In genomic region chr5:115347564-115347963, GRCm38 (mm10) we compare ENCODE assay signal across 8 mouse cellular contexts. TPM values are rescaled to one million over a fixed set of nuclear protein-coding genes. Genes with fewer than 3 reads are reported as not detected.
DNase-seq lines count a peak whose midpoint lies in the region; ATAC-seq lines count a peak whose summit lies in the region.

No protein-coding gene starts in this region.

- no peaks in the 10 kb centered on the region for H3K27me3 ChIP-seq in embryonic facial prominence, embryonic 15.5 days
- H3K27me3 ChIP-seq in heart, embryonic 10.5 days (ENCODE audit: insufficient read depth, poor library complexity, severe bottlenecking), result no peaks in the 10 kb centered on the region
- H3K27me3 ChIP-seq in kidney, embryonic 15.5 days, result no peaks in the 10 kb centered on the region
- no peaks in the 10 kb centered on the region for H3K27me3 ChIP-seq in liver, embryonic 13.5 days
- no peaks in the 10 kb centered on the region for H3K27me3 ChIP-seq in stomach, embryonic 14.5 days (ENCODE audit: control insufficient read depth, insufficient read depth, low read length)

- 2% methylated on average over 5 of the region's 5 CpGs for WGBS in embryonic facial prominence, embryonic 15.5 days
- 3% methylated on average over 5 of the region's 5 CpGs for WGBS in heart, embryonic 10.5 days
- WGBS in kidney, embryonic 15.5 days, result 3% methylated on average over 5 of the region's 5 CpGs
- WGBS in liver, embryonic 13.5 days (ENCODE audit: insufficient replicate concordance), result 0% methylated on average over 5 of the region's 5 CpGs
- WGBS in stomach, embryonic 14.5 days, result 5% methylated on average over 5 of the region's 5 CpGs

- H3K36me3 ChIP-seq in embryonic facial prominence, embryonic 15.5 days, result peaks cover 41% of the 10 kb centered on the region
- peaks cover 44% of the 10 kb centered on the region for H3K36me3 ChIP-seq in heart, embryonic 10.5 days
- H3K36me3 ChIP-seq in kidney, embryonic 15.5 days, result peaks cover 45% of the 10 kb centered on the region
- peaks cover 43% of the 10 kb centered on the region for H3K36me3 ChIP-seq in liver, embryonic 13.5 days
- peaks cover 35% of the 10 kb centered on the region for H3K36me3 ChIP-seq in stomach, embryonic 14.5 days (ENCODE audit: control insufficient read depth, insufficient read depth, low read length)

- peak overlapping the region; percentile 94 for H3K4me3 ChIP-seq in embryonic facial prominence, embryonic 15.5 days (replicated peaks)
- peak overlapping the region; percentile 94 for H3K4me3 ChIP-seq in heart, embryonic 10.5 days
- H3K4me3 ChIP-seq in kidney, embryonic 15.5 days (replicated peaks), result peak overlapping the region; percentile 94
- H3K4me3 ChIP-seq in liver, embryonic 13.5 days (replicated peaks), result peak overlapping the region; percentile 96
- peak overlapping the region; percentile 91 for H3K4me3 ChIP-seq in stomach, embryonic 14.5 days (ENCODE audit: low read depth, low read length)

- peak overlapping the region; percentile 93; the same call in 1 of the 2 replicates for H3K9ac ChIP-seq in embryonic facial prominence, embryonic 15.5 days
- H3K9ac ChIP-seq in kidney, embryonic 15.5 days, result 0 out of 2 replicates have a peak overlapping the region, but pooled peaks have one; percentile 91
- H3K9ac ChIP-seq in liver, embryonic 13.5 days, result peak overlapping the region; percentile 92
- H3K9ac ChIP-seq in stomach, embryonic 14.5 days (replicated peaks; ENCODE audit: low read depth, low read length), result no peak overlapping the region

- ATAC-seq in embryonic facial prominence, embryonic 15.5 days (ENCODE audit: insufficient number of reproducible peaks, low FRiP score, low TSS enrichment, low read depth), result 0 out of 2 replicates have a peak, but pooled peaks have one; percentile 44
- no peak for ATAC-seq in kidney, embryonic 15.5 days (replicated peaks; ENCODE audit: low FRiP score)
- peak; percentile 70 for ATAC-seq in liver, embryonic 13.5 days (ENCODE audit: low read depth)
- no peak for ATAC-seq in stomach, embryonic 14.5 days (ENCODE audit: insufficient number of reproducible peaks, insufficient read depth, low FRiP score, low read depth)

- H3K4me1 ChIP-seq in embryonic facial prominence, embryonic 15.5 days, result peaks cover 13% of the 10 kb centered on the region
- H3K4me1 ChIP-seq in heart, embryonic 10.5 days, result peaks cover 9% of the 10 kb centered on the region
- peaks cover 24% of the 10 kb centered on the region for H3K4me1 ChIP-seq in kidney, embryonic 15.5 days
- H3K4me1 ChIP-seq in liver, embryonic 13.5 days (replicated peaks), result peaks cover 34% of the 10 kb centered on the region
- peaks cover 7% of the 10 kb centered on the region for H3K4me1 ChIP-seq in stomach, embryonic 14.5 days (ENCODE audit: control insufficient read depth, insufficient read depth, low read length)

- H3K9me3 ChIP-seq in embryonic facial prominence, embryonic 15.5 days (replicated peaks), result no peaks in the 10 kb centered on the region
- no peaks in the 10 kb centered on the region for H3K9me3 ChIP-seq in heart, embryonic 10.5 days
- H3K9me3 ChIP-seq in kidney, embryonic 15.5 days (replicated peaks), result no peaks in the 10 kb centered on the region; the same call in 1 of the 2 replicates
- no peaks in the 10 kb centered on the region for H3K9me3 ChIP-seq in liver, embryonic 13.5 days (replicated peaks)
- H3K9me3 ChIP-seq in stomach, embryonic 14.5 days (ENCODE audit: control insufficient read depth, low read depth, low read length), result no peaks in the 10 kb centered on the region

- H3K27ac ChIP-seq in embryonic facial prominence, embryonic 15.5 days (replicated peaks), result no peak overlapping the region; the same call in 1 of the 2 replicates
- H3K27ac ChIP-seq in heart, embryonic 10.5 days, result no peak overlapping the region
- H3K27ac ChIP-seq in kidney, embryonic 15.5 days, result no peak overlapping the region
- H3K27ac ChIP-seq in liver, embryonic 13.5 days, result peak overlapping the region; percentile 82
- H3K27ac ChIP-seq in stomach, embryonic 14.5 days (ENCODE audit: low read length), result no peak overlapping the region

- H3K4me2 ChIP-seq in embryonic facial prominence, embryonic 15.5 days (replicated peaks), result peak overlapping the region; percentile 90
- peak overlapping the region; percentile 88 for H3K4me2 ChIP-seq in kidney, embryonic 15.5 days
- H3K4me2 ChIP-seq in liver, embryonic 13.5 days, result peak overlapping the region; percentile 90
- peak overlapping the region; percentile 72 for H3K4me2 ChIP-seq in stomach, embryonic 14.5 days (replicated peaks; ENCODE audit: low read depth, low read length)

- DNase-seq in A20 (ENCODE audit: low read depth, low spot score), result peak; percentile 90
- DNase-seq in adrenal gland, postnatal 36 days, result peak; percentile 83 to 91
- peak; percentile 93 for DNase-seq in heart, embryonic 10.5 days (ENCODE audit: low spot score)
- peak; percentile 84 for DNase-seq in liver, embryonic 13.5 days
- peak; percentile 82 to 88 for DNase-seq in natural killer cell, adult 2 months (ENCODE audit: low spot score in 2 of 2)

RNA-seq across cellular contexts. Expression of gene Cox6a1, which starts 1.2 kb away (rescaled TPM):
- 1,000 to 10,000 TPM; 1,319 to 1,418 TPM for total RNA-seq in adrenal gland, postnatal 36 days (2021)
- 850 and 892 TPM in 2 replicates for polyA plus RNA-seq in embryonic facial prominence, embryonic 15.5 days (2015; fragmentation: Nextera tagmentation; extraction: Ambion mirVana)
- 1,049 and 1,325 TPM in 2 replicates for polyA plus RNA-seq in heart, embryonic 10.5 days (2016; fragmentation: Nextera tagmentation; extraction: Ambion mirVana)
- polyA plus RNA-seq in kidney, embryonic 15.5 days (2015; fragmentation: Nextera tagmentation; extraction: Ambion mirVana), result 981 and 995 TPM in 2 replicates
- 735 and 795 TPM in 2 replicates for polyA plus RNA-seq in liver, embryonic 13.5 days (2015; fragmentation: Nextera tagmentation; extraction: Ambion mirVana)
- polyA plus RNA-seq in stomach, embryonic 14.5 days (2014; fragmentation: Nextera tagmentation; extraction: Ambion mirVana), result 898 and 932 TPM in 2 replicates

RNA-seq across cellular contexts. Expression of gene Triap1, which starts 6.5 kb away (rescaled TPM):
- total RNA-seq in adrenal gland, postnatal 36 days (2021), result 10 to 100 TPM; 32.4 to 47.5 TPM
- polyA plus RNA-seq in embryonic facial prominence, embryonic 15.5 days (2015; fragmentation: Nextera tagmentation; extraction: Ambion mirVana), result 56.4 and 66.2 TPM in 2 replicates
- 40.3 and 46.7 TPM in 2 replicates for polyA plus RNA-seq in heart, embryonic 10.5 days (2016; fragmentation: Nextera tagmentation; extraction: Ambion mirVana)
- 56.2 and 58.2 TPM in 2 replicates for polyA plus RNA-seq in kidney, embryonic 15.5 days (2015; fragmentation: Nextera tagmentation; extraction: Ambion mirVana)
- polyA plus RNA-seq in liver, embryonic 13.5 days (2015; fragmentation: Nextera tagmentation; extraction: Ambion mirVana), result 40.4 and 41.5 TPM in 2 replicates
- 61.3 and 63.8 TPM in 2 replicates for polyA plus RNA-seq in stomach, embryonic 14.5 days (2014; fragmentation: Nextera tagmentation; extraction: Ambion mirVana)

RNA-seq across cellular contexts. Expression of gene Gatc, which starts 6.6 kb away (rescaled TPM):
- total RNA-seq in adrenal gland, postnatal 36 days (2021), result 10 to 100 TPM; 17.7 to 21.7 TPM
- polyA plus RNA-seq in embryonic facial prominence, embryonic 15.5 days (2015; fragmentation: Nextera tagmentation; extraction: Ambion mirVana), result 28.7 and 33.9 TPM in 2 replicates
- polyA plus RNA-seq in heart, embryonic 10.5 days (2016; fragmentation: Nextera tagmentation; extraction: Ambion mirVana), result 22.8 and 25.8 TPM in 2 replicates
- 27.9 and 29.2 TPM in 2 replicates for polyA plus RNA-seq in kidney, embryonic 15.5 days (2015; fragmentation: Nextera tagmentation; extraction: Ambion mirVana)
- 13.0 and 19.0 TPM in 2 replicates for polyA plus RNA-seq in liver, embryonic 13.5 days (2015; fragmentation: Nextera tagmentation; extraction: Ambion mirVana)
- polyA plus RNA-seq in stomach, embryonic 14.5 days (2014; fragmentation: Nextera tagmentation; extraction: Ambion mirVana), result 36.0 and 37.0 TPM in 2 replicates

RNA-seq across cellular contexts. Expression of gene Srsf9, which starts 20.6 kb away (rescaled TPM):
- total RNA-seq in adrenal gland, postnatal 36 days (2021), result 10 to 100 TPM; 73.7 to 77.0 TPM
- 263 and 264 TPM in 2 replicates for polyA plus RNA-seq in embryonic facial prominence, embryonic 15.5 days (2015; fragmentation: Nextera tagmentation; extraction: Ambion mirVana)
- polyA plus RNA-seq in heart, embryonic 10.5 days (2016; fragmentation: Nextera tagmentation; extraction: Ambion mirVana), result 154 and 293 TPM in 2 replicates
- 301 and 315 TPM in 2 replicates for polyA plus RNA-seq in kidney, embryonic 15.5 days (2015; fragmentation: Nextera tagmentation; extraction: Ambion mirVana)
- 130 and 143 TPM in 2 replicates for polyA plus RNA-seq in liver, embryonic 13.5 days (2015; fragmentation: Nextera tagmentation; extraction: Ambion mirVana)
- polyA plus RNA-seq in stomach, embryonic 14.5 days (2014; fragmentation: Nextera tagmentation; extraction: Ambion mirVana), result 218 and 229 TPM in 2 replicates

RNA-seq across cellular contexts. Expression of gene Dynll1, which starts 46.8 kb away (rescaled TPM):
- 100 to 1,000 TPM; 211 to 322 TPM for total RNA-seq in adrenal gland, postnatal 36 days (2021)
- polyA plus RNA-seq in embryonic facial prominence, embryonic 15.5 days (2015; fragmentation: Nextera tagmentation; extraction: Ambion mirVana), result 1,800 and 1,802 TPM in 2 replicates
- polyA plus RNA-seq in heart, embryonic 10.5 days (2016; fragmentation: Nextera tagmentation; extraction: Ambion mirVana), result 1,455 and 1,701 TPM in 2 replicates
- 1,617 and 1,807 TPM in 2 replicates for polyA plus RNA-seq in kidney, embryonic 15.5 days (2015; fragmentation: Nextera tagmentation; extraction: Ambion mirVana)
- 744 and 768 TPM in 2 replicates for polyA plus RNA-seq in liver, embryonic 13.5 days (2015; fragmentation: Nextera tagmentation; extraction: Ambion mirVana)
- 1,629 and 1,647 TPM in 2 replicates for polyA plus RNA-seq in stomach, embryonic 14.5 days (2014; fragmentation: Nextera tagmentation; extraction: Ambion mirVana)

Comparison
In these comparisons a context has a peak if more than half of its experiments do, and no peak if none do; other contexts are left out.
1. ATAC-seq: peak in embryonic facial prominence, embryonic 15.5 days (single experiment) and liver, embryonic 13.5 days (single experiment); none in kidney, embryonic 15.5 days (single experiment) and stomach, embryonic 14.5 days (single experiment).
2. Peak in every context shown above with its lines, with median percentiles within 50 percentile points of each other: DNase-seq, H3K4me2 ChIP-seq and H3K4me3 ChIP-seq.